Mouse (Mus musculus): ENCODE data around the gene Rplp2.

Rplp2 gene

GRCm38 (mm10) chr7:141466607-141467148, 19.5 kb downstream of the Rplp2 start:
- no peak for DNase-seq (ENCODE audit: low spot score in 2 of 2)

- DNase-seq (ENCODE audit: low spot score in 2 of 2) = peak in 1 of 2 experiments; percentile 52
Observed at GRCm38 (mm10) chr7:141467230-141468030, 20.3 kb downstream of the Rplp2 start, which contains the start of gene Cd151. Cd151 (plus strand) TSS chr7:141467392.

GRCm38 (mm10) chr7:141468164-141468521, 21.0 kb downstream of the Rplp2 start:
- no peak for DNase-seq (ENCODE audit: low spot score in 2 of 2)

- DNase-seq (ENCODE audit: low spot score in 2 of 2) = peak; percentile 42 to 57
Observed at GRCm38 (mm10) chr7:141468522-141469211, 21.5 kb downstream of the Rplp2 start.

- no peak for DNase-seq (ENCODE audit: low spot score in 2 of 2)
Observed at GRCm38 (mm10) chr7:141469352-141469751, 22.2 kb downstream of the Rplp2 start.

GRCm38 (mm10) chr7:141469901-141470636, 22.9 kb downstream of the Rplp2 start:
- DNase-seq (ENCODE audit: low spot score in 2 of 2) = no peak

GRCm38 (mm10) chr7:141470637-141470944, 23.4 kb downstream of the Rplp2 start:
- no peak for DNase-seq (ENCODE audit: low spot score in 2 of 2)

GRCm38 (mm10) chr7:141471236-141471635, 24.1 kb downstream of the Rplp2 start:
- no peak for DNase-seq (ENCODE audit: low spot score in 2 of 2)

- no peak for DNase-seq (ENCODE audit: low spot score in 2 of 2)
Observed at GRCm38 (mm10) chr7:141472226-141472625, 25.1 kb downstream of the Rplp2 start.

- DNase-seq (ENCODE audit: low spot score in 2 of 2) = no peak
Observed at GRCm38 (mm10) chr7:141472763-141473162, 25.6 kb downstream of the Rplp2 start.

- no peak for DNase-seq (ENCODE audit: low spot score in 2 of 2)
Observed at GRCm38 (mm10) chr7:141474160-141474559, 27.0 kb downstream of the Rplp2 start.

GRCm38 (mm10) chr7:141475011-141475804, 28.0 kb downstream of the Rplp2 start, which contains the start of the genes Polr2l and Tspan4:
Polr2l (minus strand) TSS chr7:141475132.
Tspan4 (plus strand) TSS chr7:141475240.
- DNase-seq (ENCODE audit: low spot score in 2 of 2) = peak; percentile 79 to 86

GRCm38 (mm10) chr7:141475805-141476158, 28.6 kb downstream of the Rplp2 start:
- no peak for DNase-seq (ENCODE audit: low spot score in 2 of 2)

GRCm38 (mm10) chr7:141476226-141476980, 29.2 kb downstream of the Rplp2 start:
- DNase-seq (ENCODE audit: low spot score in 2 of 2) = no peak

- DNase-seq (ENCODE audit: low spot score in 2 of 2) = no peak
Observed at GRCm38 (mm10) chr7:141476981-141477370, 29.8 kb downstream of the Rplp2 start.

- DNase-seq (ENCODE audit: low spot score in 2 of 2) = no peak
Observed at GRCm38 (mm10) chr7:141477578-141478269, 30.6 kb downstream of the Rplp2 start.

GRCm38 (mm10) chr7:141478270-141478748, 31.1 kb downstream of the Rplp2 start:
- no peak for DNase-seq (ENCODE audit: low spot score in 2 of 2)

- peak; percentile 50 to 77 for DNase-seq (ENCODE audit: low spot score in 2 of 2)
Observed at GRCm38 (mm10) chr7:141480842-141481497, 33.8 kb downstream of the Rplp2 start.
